Mouse (Mus musculus): ENCODE measurements at regions not wholly inside any gene's neighbourhood (a gene's known extent, or its start where the extent isn't known, plus 50 kb on each side); places are given as distances from the start of the nearest gene placed in this dataset.

GRCm38 (mm10) chr14:45714311-45714710 is 56.4 kb upstream of the Ddhd1 start:
- Histone ChIP-seq H3K36me3 (no peaks in the 10 kb centered on the region), H3K9me3 (no peaks in the 10 kb centered on the region), H3K4me1 (replicated peaks) (no peaks in the 10 kb centered on the region), H3K4me3 (no peak overlapping the region), H3K4me2 (no peak overlapping the region), H3K27ac (replicated peaks) (no peak overlapping the region), H3K27me3 (no peaks in the 10 kb centered on the region), H3K9ac (no peak overlapping the region)
- WGBS, result 49% methylated on average over 1 of the region's 1 CpGs
- ATAC-seq (ENCODE audit: low read depth), result no peak

- no peaks in the 10 kb centered on the region for H3K9me3 ChIP-seq
- H3K4me2 ChIP-seq, result no peak overlapping the region
- H3K36me3 ChIP-seq, result no peaks in the 10 kb centered on the region
- H3K4me1 ChIP-seq (replicated peaks), result no peaks in the 10 kb centered on the region
- no peak for ATAC-seq (ENCODE audit: low read depth)
- H3K9ac ChIP-seq, result no peak overlapping the region
- no peak overlapping the region for H3K27ac ChIP-seq (replicated peaks)
- H3K27me3 ChIP-seq, result no peaks in the 10 kb centered on the region
- no peak overlapping the region for H3K4me3 ChIP-seq
Measured at GRCm38 (mm10) chr14:45714786-45715185, 56.8 kb upstream of the Ddhd1 start.

GRCm38 (mm10) chr14:45716100-45716499 is 58.2 kb upstream of the Ddhd1 start:
- Histone ChIP-seq H3K9ac (no peak overlapping the region), H3K27ac (replicated peaks) (no peak overlapping the region), H3K4me1 (replicated peaks) (no peaks in the 10 kb centered on the region), H3K4me2 (no peak overlapping the region), H3K4me3 (no peak overlapping the region), H3K27me3 (no peaks in the 10 kb centered on the region), H3K9me3 (no peaks in the 10 kb centered on the region), H3K36me3 (no peaks in the 10 kb centered on the region)
- WGBS, result 12% methylated on average over 1 of the region's 1 CpGs
- no peak for ATAC-seq (ENCODE audit: low read depth)

GRCm38 (mm10) chr14:45722887-45723286 is 64.9 kb upstream of the Ddhd1 start:
- H3K36me3 ChIP-seq, result no peaks in the 10 kb centered on the region
- no peaks in the 10 kb centered on the region for H3K27me3 ChIP-seq
- H3K27ac ChIP-seq (replicated peaks), result no peak overlapping the region
- no peaks in the 10 kb centered on the region for H3K4me1 ChIP-seq (replicated peaks)
- no peak overlapping the region for H3K4me2 ChIP-seq
- WGBS, result 23% methylated on average over 6 of the region's 6 CpGs
- H3K9ac ChIP-seq, result no peak overlapping the region
- ATAC-seq (ENCODE audit: low read depth), result no peak
- H3K4me3 ChIP-seq, result no peak overlapping the region
- no peaks in the 10 kb centered on the region for H3K9me3 ChIP-seq

- H3K9ac ChIP-seq, result no peak overlapping the region
Measured at GRCm38 (mm10) chr14:45724341-45724740, 66.4 kb upstream of the Ddhd1 start.

GRCm38 (mm10) chr14:45734530-45735410 is 76.8 kb upstream of the Ddhd1 start:
- Histone ChIP-seq H3K27me3 (no peaks in the 10 kb centered on the region), H3K4me3 (no peak overlapping the region), H3K4me1 (replicated peaks) (no peaks in the 10 kb centered on the region), H3K36me3 (no peaks in the 10 kb centered on the region), H3K9me3 (no peaks in the 10 kb centered on the region), H3K27ac (replicated peaks) (no peak overlapping the region), H3K9ac (no peak overlapping the region), H3K4me2 (no peak overlapping the region)
- 74% methylated on average over 10 of the region's 10 CpGs for WGBS
- ATAC-seq (ENCODE audit: low read depth), result no peak

More at GRCm38 (mm10) chr14:45724341-45724740, 66.4 kb upstream of the Ddhd1 start:
- Histone ChIP-seq H3K4me1 (replicated peaks) (no peaks in the 10 kb centered on the region), H3K4me3 (no peak overlapping the region), H3K27me3 (no peaks in the 10 kb centered on the region), H3K9me3 (no peaks in the 10 kb centered on the region), H3K36me3 (no peaks in the 10 kb centered on the region), H3K27ac (replicated peaks) (no peak overlapping the region), H3K4me2 (no peak overlapping the region)
- 93% methylated on average over 2 of the region's 2 CpGs for WGBS
- no peak for ATAC-seq (ENCODE audit: low read depth)

GRCm38 (mm10) chr14:45737966-45738365 is 80.0 kb upstream of the Ddhd1 start:
- no peak overlapping the region for H3K9ac ChIP-seq
- no peak for ATAC-seq (ENCODE audit: low read depth)
- H3K4me1 ChIP-seq (replicated peaks), result no peaks in the 10 kb centered on the region
- no peak overlapping the region for H3K4me3 ChIP-seq
- 97% methylated on average over 2 of the region's 2 CpGs for WGBS
- no peaks in the 10 kb centered on the region for H3K36me3 ChIP-seq
- no peak overlapping the region for H3K4me2 ChIP-seq
- H3K27me3 ChIP-seq, result no peaks in the 10 kb centered on the region
- H3K27ac ChIP-seq (replicated peaks), result no peak overlapping the region
- H3K9me3 ChIP-seq, result no peaks in the 10 kb centered on the region

GRCm38 (mm10) chr14:45739638-45740037 is 81.7 kb upstream of the Ddhd1 start:
- H3K36me3 ChIP-seq, result no peaks in the 10 kb centered on the region
- H3K4me1 ChIP-seq (replicated peaks), result no peaks in the 10 kb centered on the region
- no peaks in the 10 kb centered on the region for H3K27me3 ChIP-seq
- no peak overlapping the region for H3K4me3 ChIP-seq
- no peak for ATAC-seq (ENCODE audit: low read depth)
- H3K4me2 ChIP-seq, result no peak overlapping the region
- H3K27ac ChIP-seq (replicated peaks), result no peak overlapping the region
- H3K9me3 ChIP-seq, result no peaks in the 10 kb centered on the region
- no peak overlapping the region for H3K9ac ChIP-seq

GRCm38 (mm10) chr14:45740662-45741061 is 82.7 kb upstream of the Ddhd1 start:
- Histone ChIP-seq H3K9ac (no peak overlapping the region), H3K4me3 (no peak overlapping the region), H3K4me1 (replicated peaks) (no peaks in the 10 kb centered on the region), H3K36me3 (no peaks in the 10 kb centered on the region), H3K9me3 (no peaks in the 10 kb centered on the region), H3K4me2 (no peak overlapping the region), H3K27ac (replicated peaks) (no peak overlapping the region), H3K27me3 (no peaks in the 10 kb centered on the region)
- no peak for ATAC-seq (ENCODE audit: low read depth)
- WGBS, result 44% methylated on average over 3 of the region's 3 CpGs

GRCm38 (mm10) chr14:45746176-45746575 is 88.2 kb upstream of the Ddhd1 start:
- H3K4me2 ChIP-seq, result no peak overlapping the region
- 88% methylated on average over 5 of the region's 5 CpGs for WGBS
- H3K9me3 ChIP-seq, result no peaks in the 10 kb centered on the region
- H3K27ac ChIP-seq (replicated peaks), result no peak overlapping the region
- H3K4me3 ChIP-seq, result no peak overlapping the region
- no peak overlapping the region for H3K9ac ChIP-seq
- H3K4me1 ChIP-seq (replicated peaks), result no peaks in the 10 kb centered on the region
- no peak for ATAC-seq (ENCODE audit: low read depth)
- H3K27me3 ChIP-seq, result no peaks in the 10 kb centered on the region
- no peaks in the 10 kb centered on the region for H3K36me3 ChIP-seq

GRCm38 (mm10) chr14:45757376-45757775 is 99.4 kb upstream of the Ddhd1 start:
- 0% methylated on average over 1 of the region's 1 CpGs for WGBS
- Histone ChIP-seq H3K9me3 (no peaks in the 10 kb centered on the region), H3K4me2 (no peak overlapping the region), H3K27me3 (no peaks in the 10 kb centered on the region), H3K4me3 (no peak overlapping the region), H3K27ac (replicated peaks) (no peak overlapping the region), H3K9ac (no peak overlapping the region), H3K36me3 (no peaks in the 10 kb centered on the region), H3K4me1 (replicated peaks) (no peaks in the 10 kb centered on the region)
- no peak for ATAC-seq (ENCODE audit: low read depth)

GRCm38 (mm10) chr14:45760890-45761680 is 103.1 kb upstream of the Ddhd1 start:
- no peaks in the 10 kb centered on the region for H3K4me1 ChIP-seq (replicated peaks)
- no peaks in the 10 kb centered on the region for H3K27me3 ChIP-seq
- no peaks in the 10 kb centered on the region for H3K9me3 ChIP-seq
- H3K4me3 ChIP-seq, result no peak overlapping the region
- 92% methylated on average over 16 of the region's 16 CpGs for WGBS
- ATAC-seq (ENCODE audit: low read depth), result no peak
- H3K27ac ChIP-seq (replicated peaks), result no peak overlapping the region
- no peak overlapping the region for H3K4me2 ChIP-seq
- no peaks in the 10 kb centered on the region for H3K36me3 ChIP-seq
- H3K9ac ChIP-seq, result no peak overlapping the region

All from neural tube, embryonic 13.5 days (tissue).